Mouse (Mus musculus): ENCODE results near the gene Ppp1r15b. TPM values are rescaled to one million over a fixed set of nuclear protein-coding genes. Genes with fewer than 3 reads are reported as not detected.

Gene Ppp1r15b
- polyA plus RNA-seq, 2 experiments from 2014 or later = 21.7 to 22.4 TPM

GRCm38 (mm10) chr1:133124137-133124536 is 6.8 kb upstream of the Ppp1r15b start:
- no peak for ATAC-seq

GRCm38 (mm10) chr1:133125640-133126364 is 5.1 kb upstream of the Ppp1r15b start:
- no peak for ATAC-seq

DNA sequence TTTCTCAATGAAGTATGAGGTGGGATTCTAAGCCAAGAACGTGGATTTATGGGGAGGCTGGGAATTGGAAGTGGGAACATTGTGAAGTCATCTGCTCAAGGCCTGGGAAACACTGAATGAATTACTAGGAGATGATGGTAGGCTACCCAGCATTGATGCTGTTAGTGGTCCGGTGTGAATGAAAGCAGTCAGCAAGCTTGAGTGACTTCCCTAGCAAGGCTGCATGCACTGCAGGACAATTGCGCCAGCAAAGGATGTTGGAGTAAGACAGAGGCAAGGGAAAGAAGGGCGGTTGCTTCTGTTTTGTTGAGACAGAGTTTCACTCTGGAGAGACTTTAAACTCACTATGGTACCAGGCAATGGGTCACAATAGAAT is 4.6 kb upstream of the Ppp1r15b start:
- ATAC-seq = no peak

GRCm38 (mm10) chr1:133127328-133127727 is 3.6 kb upstream of the Ppp1r15b start:
- ATAC-seq = no peak

- ATAC-seq = no peak
These were observed 1.3 kb upstream of the Ppp1r15b start for GRCm38 (mm10) chr1:133129471-133130221.

GRCm38 (mm10) chr1:133131561-133131905 is 590 bp downstream of the Ppp1r15b start:
- peak; percentile 6 for ATAC-seq

DNA sequence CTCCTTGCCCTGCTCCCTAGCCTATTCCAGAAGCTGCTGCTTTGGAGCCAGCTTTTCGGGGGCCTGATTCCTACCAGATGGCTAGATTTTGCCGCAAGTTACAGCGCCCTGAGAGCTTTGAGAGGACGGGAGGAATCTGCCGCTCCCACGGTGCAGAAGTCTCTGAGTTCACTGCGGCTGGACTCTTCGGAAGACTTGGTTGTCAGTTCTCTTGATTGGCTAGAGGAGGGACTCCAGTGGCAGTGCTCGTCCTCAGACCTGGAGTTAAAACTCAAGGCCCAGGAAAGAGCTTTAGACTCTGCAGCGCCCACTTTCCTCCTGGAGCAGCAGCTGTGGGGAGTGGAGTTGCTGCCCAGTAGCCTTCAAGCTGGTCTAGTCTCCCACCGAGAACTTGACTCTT is 993 bp downstream of the Ppp1r15b start:
- no peak for ATAC-seq

DNA sequence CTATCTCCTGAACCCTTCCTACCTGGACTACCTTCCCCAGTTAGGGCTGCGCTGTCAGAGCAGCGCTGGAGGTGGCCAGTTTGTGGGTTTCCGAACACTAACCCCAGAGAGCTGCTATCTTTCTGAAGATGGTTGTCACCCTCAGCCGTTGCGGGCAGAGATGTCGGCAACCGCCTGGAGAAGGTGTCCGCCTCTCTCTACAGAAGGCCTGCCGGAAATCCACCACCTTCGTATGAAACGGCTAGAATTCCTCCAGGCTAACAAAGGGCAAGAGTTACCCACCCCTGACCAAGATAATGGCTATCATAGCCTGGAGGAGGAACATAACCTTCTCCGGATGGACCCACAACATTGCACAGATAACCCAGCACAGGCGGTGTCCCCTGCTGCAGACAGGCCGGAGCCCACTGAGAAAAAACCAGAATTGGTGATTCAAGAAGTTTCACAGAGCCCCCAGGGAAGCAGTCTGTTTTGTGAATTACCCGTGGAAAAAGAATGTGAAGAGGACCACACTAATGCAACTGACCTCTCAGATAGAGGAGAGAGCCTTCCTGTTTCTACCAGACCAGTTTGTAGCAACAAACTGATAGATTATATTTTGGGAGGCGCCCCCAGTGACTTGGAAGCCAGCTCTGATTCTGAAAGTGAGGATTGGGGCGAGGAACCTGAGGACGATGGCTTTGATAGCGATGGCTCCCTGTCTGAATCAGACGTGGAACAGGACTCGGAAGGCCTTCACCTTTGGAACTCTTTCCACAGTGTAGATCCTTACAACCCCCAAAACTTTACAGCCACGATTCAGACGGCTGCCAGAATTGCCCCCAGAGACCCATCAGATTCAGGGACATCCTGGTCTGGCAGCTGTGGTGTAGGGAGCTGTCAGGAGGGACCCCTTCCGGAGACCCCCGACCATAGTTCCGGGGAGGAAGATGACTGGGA is 1.7 kb downstream of the Ppp1r15b start:
- no peak for ATAC-seq

DNA sequence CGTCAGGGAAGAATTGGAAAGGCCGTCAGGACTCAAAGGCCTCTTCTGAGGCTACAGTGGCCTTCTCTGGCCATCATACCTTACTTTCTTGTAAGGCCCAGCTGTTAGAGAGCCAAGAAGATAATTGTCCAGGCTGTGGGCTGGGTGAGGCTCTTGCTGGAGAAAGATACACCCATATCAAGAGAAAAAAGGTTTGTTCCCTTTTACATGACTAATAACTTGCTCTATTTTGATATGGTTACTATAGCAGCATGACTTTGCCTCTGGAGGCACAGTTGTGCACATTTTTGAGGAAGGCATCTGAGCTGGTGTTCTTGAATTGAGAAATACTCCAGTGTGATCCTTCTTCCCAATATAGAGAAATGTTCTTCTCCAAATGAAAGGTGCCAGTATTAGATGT is 2.5 kb downstream of the Ppp1r15b start:
- no peak for ATAC-seq

DNA sequence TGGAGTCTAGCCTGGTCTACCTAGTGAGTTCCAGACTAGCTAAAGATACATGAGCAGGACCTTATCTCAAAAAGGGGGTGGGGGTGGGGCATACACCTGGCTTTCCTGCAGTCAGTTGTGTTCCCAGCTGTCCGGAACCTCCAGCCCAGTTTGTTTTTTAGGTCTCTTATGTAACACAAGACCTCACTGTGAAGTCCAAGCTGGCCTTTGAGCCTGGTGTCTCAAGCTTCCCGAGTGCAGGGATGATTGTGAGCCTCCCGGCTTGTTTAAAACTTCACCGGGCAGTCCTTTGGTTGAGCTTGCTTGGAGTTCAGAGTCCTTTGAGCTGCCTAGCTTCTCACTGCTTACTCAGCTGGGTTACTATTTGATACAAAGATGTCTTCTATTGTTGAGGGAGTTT is 3.1 kb downstream of the Ppp1r15b start:
- no peak for ATAC-seq

GRCm38 (mm10) chr1:133134881-133135280 is 3.9 kb downstream of the Ppp1r15b start:
- ATAC-seq = no peak

- no peak for ATAC-seq
These were observed 4.9 kb downstream of the Ppp1r15b start for GRCm38 (mm10) chr1:133135808-133136207.

DNA sequence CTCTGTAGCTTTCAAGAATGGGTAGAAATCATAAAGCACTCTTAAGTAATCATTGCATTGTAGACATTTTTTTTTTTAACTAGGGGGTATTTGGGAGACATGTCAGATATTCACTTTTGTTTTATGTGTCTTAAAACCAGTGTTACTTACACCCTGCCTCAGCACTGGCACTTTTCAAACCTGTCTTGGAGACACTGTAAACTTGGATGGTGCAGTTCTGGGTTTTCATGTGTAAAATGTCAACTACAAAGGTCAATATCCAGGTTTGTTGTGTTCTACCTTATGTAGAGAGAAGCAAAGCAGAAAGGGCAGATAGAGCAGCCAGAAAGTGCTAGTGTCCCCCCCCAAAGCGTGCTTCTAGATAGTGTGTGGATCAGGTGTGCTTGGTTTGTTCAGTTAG is 7.5 kb downstream of the Ppp1r15b start:
- ATAC-seq = no peak

GRCm38 (mm10) chr1:133146014-133147009 is 15.4 kb downstream of the Ppp1r15b start:
- peak; percentile 91 for ATAC-seq

- no peak for ATAC-seq
These were observed 16.4 kb downstream of the Ppp1r15b start for GRCm38 (mm10) chr1:133147324-133147723.

DNA sequence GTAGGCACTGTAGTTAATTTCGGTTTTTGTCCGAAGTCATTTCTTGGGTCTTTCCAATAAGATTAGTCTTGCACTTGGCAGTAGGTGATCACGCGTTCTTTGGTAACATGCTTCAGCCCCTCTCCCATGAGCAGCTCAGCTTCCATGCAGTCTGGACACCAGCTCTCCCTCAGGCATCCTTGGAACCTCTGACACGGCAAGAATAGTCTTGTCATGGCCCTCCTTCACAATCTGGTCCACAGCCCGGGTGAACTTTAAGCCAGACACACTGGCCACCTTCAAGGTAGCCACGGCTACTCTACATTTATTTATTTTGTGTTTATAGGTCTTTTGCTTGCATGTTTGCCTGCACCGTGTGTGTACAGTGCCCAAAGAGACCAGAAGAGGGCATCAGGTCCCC is 17.2 kb downstream of the Ppp1r15b start:
- no peak for ATAC-seq

DNA sequence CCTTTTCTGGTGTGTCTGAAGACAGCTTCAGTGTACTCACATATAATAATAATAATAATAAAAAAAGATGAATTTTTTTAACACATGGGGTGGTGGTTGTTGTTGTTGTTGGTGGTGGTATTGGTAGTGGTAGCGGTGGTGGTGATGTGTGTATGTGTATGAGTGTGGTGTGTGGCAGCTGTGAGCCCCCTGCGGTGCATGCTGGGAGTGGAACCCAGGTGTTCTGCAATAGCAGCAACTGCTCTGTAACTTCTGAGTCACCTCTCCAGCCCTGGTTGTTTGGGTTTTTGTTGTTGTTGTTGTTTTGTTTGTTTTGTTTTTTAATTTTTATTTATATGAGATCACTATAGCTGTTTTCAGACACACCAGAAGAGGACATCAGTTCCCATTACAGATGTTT is 19.6 kb downstream of the Ppp1r15b start:
- no peak for ATAC-seq

DNA sequence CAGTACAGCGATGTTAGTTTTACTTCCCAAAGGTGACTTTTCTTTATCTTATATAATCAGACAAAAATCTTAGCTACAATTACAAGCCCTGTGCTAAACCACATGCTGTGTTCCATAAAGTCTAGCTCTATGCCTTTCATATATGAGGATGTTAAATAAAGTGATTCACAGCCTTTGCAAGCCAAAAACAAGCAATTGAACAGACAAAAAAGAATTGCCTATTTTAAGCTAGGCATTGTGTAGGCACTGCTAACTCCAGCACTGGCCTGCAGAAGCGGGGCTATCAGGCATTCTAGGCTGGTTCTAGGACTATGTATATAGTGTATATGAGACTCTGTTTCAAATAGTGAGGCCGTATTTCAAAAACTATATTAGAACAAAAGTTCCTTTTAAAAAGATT is 21.3 kb downstream of the Ppp1r15b start:
- ATAC-seq = no peak

DNA sequence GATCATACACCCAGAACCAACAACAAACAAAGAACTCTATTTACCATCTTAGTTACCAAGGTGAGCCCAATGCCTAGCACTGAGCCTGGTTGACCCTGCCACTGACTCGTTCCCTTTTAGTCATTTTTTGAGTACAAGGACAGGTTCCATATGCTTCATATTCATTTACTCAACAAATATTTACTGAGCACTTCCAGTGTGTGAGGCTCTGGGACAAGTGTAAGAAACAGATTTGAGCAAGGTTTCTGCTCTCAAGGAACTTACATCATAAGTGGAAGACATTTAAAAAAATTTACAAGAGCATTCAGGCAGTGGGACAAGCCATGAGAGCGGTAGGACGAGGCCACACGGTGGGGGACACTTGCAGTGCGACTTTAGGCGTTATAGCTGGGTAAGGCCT is 24.3 kb downstream of the Ppp1r15b start:
- ATAC-seq = no peak

DNA sequence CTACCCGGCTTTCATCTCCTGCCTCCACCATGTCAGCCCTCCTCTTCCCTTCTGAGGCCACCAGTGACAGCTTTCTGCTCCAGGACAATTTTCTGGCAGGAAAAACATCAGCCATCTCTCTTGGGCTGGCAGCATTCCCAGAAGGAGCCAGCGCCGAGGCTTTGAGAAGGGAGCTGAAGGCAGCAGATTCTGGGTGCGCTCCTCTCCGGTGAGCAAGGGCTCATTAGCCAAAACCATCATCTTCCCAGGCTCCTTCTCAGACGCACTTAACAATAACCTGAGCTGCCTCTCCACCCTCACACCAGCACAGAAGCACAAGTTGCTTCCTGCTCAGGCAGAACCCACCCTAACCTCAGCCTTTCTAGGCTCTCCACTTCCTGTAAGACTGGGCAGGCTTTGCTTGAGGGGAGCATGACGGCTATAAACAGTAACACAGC is 28.2 kb downstream of the Ppp1r15b start:
- peak; percentile 91 for ATAC-seq

GRCm38 (mm10) chr1:133161559-133161958 is 30.6 kb downstream of the Ppp1r15b start:
- ATAC-seq = no peak

DNA sequence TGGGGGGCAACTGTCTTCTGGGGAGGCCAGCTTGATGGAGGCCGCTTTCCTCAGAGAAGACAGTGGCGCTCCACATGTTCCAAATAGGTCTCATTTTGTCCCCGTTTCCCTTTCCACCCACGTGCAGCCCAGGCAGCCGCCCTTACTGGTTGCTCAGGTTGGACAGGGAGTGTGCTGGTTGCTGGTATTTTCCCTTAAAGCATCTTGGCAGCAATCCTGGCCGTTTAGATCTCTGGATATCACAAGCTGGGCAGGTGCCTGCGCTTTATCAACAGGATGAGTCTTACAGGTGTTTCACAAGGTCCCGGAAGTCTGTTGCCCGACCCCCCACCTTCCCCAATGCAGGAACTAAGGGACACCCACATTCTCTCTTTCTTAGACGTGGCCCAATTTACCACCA is 31.1 kb downstream of the Ppp1r15b start:
- no peak for ATAC-seq
